Mouse (Mus musculus) olfactory bulb, adult 2 months (tissue): ENCODE data around the gene Gal. TPM values are rescaled to one million over a fixed set of nuclear protein-coding genes. Genes with fewer than 3 reads are reported as not detected.

Experiments
- H3K27ac ChIP-seq: fragments of 200-500 bp; 2 replicates; pipeline ENCODE4 v1.5.1; 2012; ENCODE audit warnings: low read depth, low read length; ENCODE audit not compliant: insufficient read depth
- H3K4me1 ChIP-seq: fragments of 200-500 bp; 2 replicates; pipeline ENCODE4 v1.6.1; 2012; ENCODE audit warnings: low read length; ENCODE audit not compliant: control insufficient read depth, insufficient read depth
- H3K4me3 ChIP-seq: fragments of 200-500 bp; 2 replicates; pipeline ENCODE4 v1.5.1; 2012; ENCODE audit warnings: mild to moderate bottlenecking, low read depth, low read length, moderate library complexity; ENCODE audit not compliant: insufficient read depth
- CTCF ChIP-seq: fragments of 200-500 bp; IDR thresholded peaks from 2 replicates; pipeline ENCODE4 v1.5.1; 2012; ENCODE audit warnings: low read depth, mild to moderate bottlenecking, low read length, moderate library complexity; ENCODE audit not compliant: insufficient read depth
- POLR2A ChIP-seq: fragments of 200-500 bp; IDR thresholded peaks from 2 replicates; pipeline ENCODE4 v1.6.1; 2012; ENCODE audit warnings: mild to moderate bottlenecking, low read depth, low read length, moderate library complexity; ENCODE audit not compliant: insufficient read depth
- WGBS: fragments of 180-500 bp; shearing (Covaris S2); methylation state at CpG from one replicate; pipeline ENCODE4 v1.1.7; 2018; 5-methylcytosine and 5-hydroxymethylcytosine counted together
- polyA plus RNA-seq: library from polyadenylated mRNA; stranded (reverse); fragments of >200 nt; gene quantifications from 2 replicates; pipeline ENCODE4 v1.2.4, GENCODE M21; 2012; ENCODE audit warnings: low replicate concordance; ENCODE audit not compliant: missing spikeins, insufficient read depth, insufficient read length

Gene Gal
- polyA plus RNA-seq, 1 experiment = not detected

DNA sequence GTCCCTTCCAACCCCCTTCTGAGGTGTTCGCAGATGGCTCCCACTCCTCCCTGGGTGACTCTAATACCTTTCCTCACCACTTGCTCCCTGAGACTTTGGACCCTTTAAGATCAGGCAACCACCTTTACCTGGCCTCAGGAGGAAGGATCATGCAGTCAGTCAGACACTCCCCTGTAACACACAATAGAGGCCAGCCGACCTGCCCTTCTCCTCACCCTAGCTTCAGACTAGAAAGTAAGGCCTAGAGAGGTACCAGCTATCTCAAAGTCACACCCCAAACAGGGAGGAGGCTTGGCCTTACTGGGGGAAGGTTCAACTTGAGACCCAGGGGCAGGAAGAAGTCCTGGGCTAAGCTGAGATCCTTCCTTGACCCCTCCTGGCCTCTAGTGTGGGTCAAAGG is 9.9 kb upstream of the Gal start:
- H3K27ac ChIP-seq = no peak overlapping the region
- H3K4me1 ChIP-seq = peaks cover 8% of the 10 kb centered on the region
- TF ChIP-seq CTCF (no peak), POLR2A (no peak)
- WGBS = 93% methylated on average over 2 of the region's 2 CpGs
- no peak overlapping the region for H3K4me3 ChIP-seq

DNA sequence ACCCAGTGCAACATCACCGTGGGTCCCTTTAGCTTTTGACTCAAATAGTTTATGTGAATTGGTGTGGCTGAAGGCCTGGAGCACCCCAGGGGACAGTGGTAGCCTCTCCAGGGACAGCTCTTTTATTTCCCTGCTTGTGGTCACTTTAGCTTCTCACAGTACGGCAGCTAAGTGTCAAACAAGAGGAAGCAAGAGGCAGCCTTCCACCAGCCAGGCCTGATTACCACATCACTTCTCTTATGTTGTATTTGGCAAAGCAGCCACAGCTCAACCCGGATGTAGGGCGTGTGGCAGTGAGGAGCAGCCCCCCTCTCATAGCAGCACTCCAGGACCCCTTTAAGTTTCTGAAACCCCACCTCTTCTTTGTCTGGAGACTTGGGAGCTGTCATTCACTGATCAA is 8.6 kb upstream of the Gal start:
- TF ChIP-seq POLR2A (no peak), CTCF (no peak)
- Histone ChIP-seq H3K27ac (no peak overlapping the region), H3K4me1 (peaks cover 11% of the 10 kb centered on the region), H3K4me3 (no peak overlapping the region)
- 66% methylated on average over 4 of the region's 4 CpGs for WGBS

DNA sequence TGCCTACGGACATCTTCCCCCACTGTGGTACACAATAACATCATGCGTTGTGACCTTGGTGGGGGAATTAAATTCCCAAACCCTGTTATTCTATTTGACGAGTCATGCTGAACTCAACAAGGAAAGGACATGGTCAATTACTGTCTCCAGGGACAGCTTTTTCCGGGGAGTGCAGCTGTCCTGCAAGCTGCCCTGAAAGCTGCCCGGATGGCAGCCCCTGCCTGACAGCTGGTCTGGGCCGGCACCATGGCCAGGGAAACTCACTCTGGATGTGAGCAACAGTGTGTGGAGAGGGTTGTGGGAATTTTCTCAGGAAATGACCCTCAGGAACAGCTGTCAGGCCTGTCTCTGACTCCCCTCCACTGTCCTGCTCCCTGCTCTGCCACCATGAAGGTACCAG is 8.1 kb upstream of the Gal start:
- TF ChIP-seq POLR2A (no peak), CTCF (no peak)
- 52% methylated on average over 6 of the region's 6 CpGs for WGBS
- Histone ChIP-seq H3K27ac (no peak overlapping the region), H3K4me3 (no peak overlapping the region), H3K4me1 (peaks cover 11% of the 10 kb centered on the region)

DNA sequence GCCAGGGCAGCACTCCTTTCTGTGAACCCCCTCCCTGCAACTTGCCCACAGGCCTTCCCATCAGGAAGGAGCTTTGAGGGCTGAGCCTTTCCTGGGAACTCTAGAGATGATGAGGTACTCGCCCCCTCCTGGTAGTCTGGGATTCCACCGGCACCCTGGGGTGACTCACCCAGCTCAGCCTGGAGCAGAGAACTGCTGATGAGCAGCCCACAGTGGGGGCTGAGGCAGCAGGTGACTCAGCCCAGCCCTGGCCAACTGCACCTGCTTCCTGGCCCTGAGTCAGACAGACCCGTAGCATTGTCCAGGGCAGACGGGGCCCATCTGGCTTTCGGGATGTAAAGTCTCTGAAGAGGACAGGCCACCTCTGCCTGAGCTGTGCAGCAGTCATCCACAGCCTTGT is 4.9 kb upstream of the Gal start:
- WGBS = 33% methylated on average over 5 of the region's 5 CpGs
- no peak for TF ChIP-seq POLR2A
- peak; percentile 26; the same call in 1 of the 2 replicates for TF ChIP-seq CTCF
- no peak overlapping the region for H3K27ac ChIP-seq
- no peak overlapping the region for H3K4me3 ChIP-seq
- H3K4me1 ChIP-seq = peaks cover 15% of the 10 kb centered on the region

DNA sequence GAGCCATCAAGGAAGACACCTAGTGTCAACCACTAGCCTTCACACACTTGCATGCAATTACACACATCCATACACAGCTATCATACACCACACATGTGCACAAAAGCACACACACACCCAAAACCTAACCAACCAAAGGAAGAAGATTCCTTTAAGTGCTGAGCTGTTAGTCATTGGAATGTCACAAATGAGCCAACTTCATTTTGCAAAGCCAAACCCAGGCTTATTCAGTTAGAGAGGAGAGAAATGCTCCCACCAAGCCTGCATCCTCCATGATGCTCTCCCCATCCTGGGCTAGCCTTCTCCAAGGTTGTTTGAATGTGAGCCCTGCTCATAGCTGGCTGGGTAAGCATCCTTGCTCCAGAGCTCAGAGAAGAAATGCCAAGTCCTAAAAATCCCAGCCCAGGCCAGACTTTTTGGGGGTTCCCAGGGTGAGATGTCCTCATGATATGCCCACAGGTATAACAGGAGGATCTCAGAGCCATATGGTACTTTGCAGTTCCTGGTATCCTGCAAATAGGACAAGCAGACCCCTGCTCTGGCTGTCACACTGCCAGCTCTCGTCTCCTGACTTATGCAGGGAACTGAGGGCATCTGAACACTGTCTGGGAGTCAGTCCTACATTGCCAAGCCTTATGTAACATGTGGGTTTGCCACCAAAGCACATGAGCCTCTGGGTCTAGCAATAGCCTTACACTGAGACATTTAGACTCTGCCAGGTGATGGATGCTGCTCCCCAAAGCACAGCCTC is 8.6 kb downstream of the Gal start:
- no peaks in the 10 kb centered on the region for H3K4me1 ChIP-seq
- no peak overlapping the region for H3K4me3 ChIP-seq
- 71% methylated on average over 1 of the region's 1 CpGs for WGBS
- no peak for TF ChIP-seq POLR2A
- no peak for TF ChIP-seq CTCF
- no peak overlapping the region for H3K27ac ChIP-seq

DNA sequence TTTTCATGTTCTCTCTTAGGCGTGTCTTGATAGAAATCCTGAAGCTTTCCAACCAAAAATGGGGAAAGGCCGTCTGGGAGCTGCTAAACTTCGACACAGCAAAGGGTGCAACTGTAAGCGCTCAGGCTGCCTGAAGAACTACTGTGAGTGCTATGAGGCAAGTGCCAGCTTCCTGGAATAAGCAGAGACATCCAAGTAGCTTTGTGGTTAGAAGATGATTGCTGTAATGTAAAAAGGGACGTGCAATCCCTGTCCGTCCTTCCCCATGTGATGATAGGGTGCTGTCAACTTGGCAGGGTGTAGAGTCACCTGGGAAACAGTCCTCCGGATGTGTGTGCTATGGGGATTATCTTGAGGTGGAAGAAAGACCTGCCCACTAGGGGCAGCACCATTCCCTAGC is 10.3 kb downstream of the Gal start:
- Histone ChIP-seq H3K4me3 (no peak overlapping the region), H3K27ac (no peak overlapping the region), H3K4me1 (no peaks in the 10 kb centered on the region)
- no peak for TF ChIP-seq CTCF
- WGBS = 88% methylated on average over 7 of the region's 7 CpGs

DNA sequence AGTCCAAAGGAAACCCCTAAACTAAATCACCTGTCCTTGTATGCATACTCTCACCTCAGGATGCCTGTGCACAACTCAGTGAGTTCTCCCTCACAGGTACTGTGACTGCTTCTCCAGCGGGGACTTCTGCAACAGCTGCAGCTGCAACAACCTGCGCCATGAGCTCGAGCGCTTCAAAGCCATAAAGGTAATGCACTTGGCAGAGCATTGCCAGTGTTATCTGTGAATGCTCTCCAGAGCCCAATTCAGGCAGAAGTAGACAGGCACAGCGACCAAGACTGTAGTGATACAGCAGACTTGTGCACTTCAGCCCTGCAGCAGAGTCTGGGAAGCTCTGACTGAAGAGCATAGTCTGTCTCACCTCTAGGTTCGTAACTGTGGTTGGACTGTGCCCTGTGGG is 12.0 kb downstream of the Gal start:
- TF ChIP-seq CTCF (no peak), POLR2A (no peak)
- WGBS = 91% methylated on average over 6 of the region's 6 CpGs
- Histone ChIP-seq H3K4me3 (no peak overlapping the region), H3K4me1 (no peaks in the 10 kb centered on the region), H3K27ac (no peak overlapping the region)

DNA sequence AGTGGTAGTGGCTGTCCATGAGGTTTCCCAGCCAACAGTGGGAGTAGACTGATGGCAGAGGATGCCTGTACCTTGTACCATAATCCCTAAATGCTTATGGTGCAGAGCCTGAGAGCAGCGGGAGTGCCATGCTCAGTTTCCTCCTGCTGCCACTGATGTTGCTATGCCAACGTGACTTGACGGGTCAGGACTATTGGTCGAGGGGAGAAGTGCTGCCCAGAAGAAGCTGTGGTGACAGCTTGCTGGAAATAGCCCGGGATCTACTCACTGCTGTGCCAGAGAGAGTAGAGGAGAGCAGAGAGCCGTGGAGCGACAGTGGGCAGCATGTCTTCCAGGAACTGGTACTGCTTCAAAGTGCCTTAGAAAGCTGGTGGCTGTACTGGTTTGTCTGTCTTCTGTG is 12.4 kb downstream of the Gal start:
- Histone ChIP-seq H3K27ac (no peak overlapping the region), H3K4me1 (no peaks in the 10 kb centered on the region), H3K4me3 (no peak overlapping the region)
- 41% methylated on average over 7 of the region's 7 CpGs for WGBS
- no peak for TF ChIP-seq CTCF
- no peak for TF ChIP-seq POLR2A

DNA sequence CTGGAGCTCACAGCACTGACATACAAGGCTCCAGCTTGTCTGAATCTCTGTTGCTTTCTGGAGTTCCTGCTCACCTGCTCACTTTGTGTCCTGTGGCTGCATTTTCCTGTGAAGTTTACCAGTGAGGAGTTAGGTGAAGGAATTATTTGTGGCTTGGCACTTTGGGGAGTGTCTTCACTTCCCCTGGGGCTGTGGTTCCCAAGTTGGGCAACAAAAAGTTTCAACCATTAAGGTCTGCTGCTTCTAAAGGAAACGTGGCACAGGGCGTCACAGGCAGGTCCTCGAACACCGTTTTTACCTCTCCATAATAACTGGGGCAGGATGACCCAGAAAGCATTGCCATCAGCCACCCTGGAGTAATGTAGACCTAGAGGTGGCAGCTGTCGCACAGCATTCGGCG is 12.8 kb downstream of the Gal start:
- Histone ChIP-seq H3K4me1 (no peaks in the 10 kb centered on the region), H3K4me3 (no peak overlapping the region), H3K27ac (no peak overlapping the region)
- WGBS = 86% methylated on average over 7 of the region's 7 CpGs
- TF ChIP-seq CTCF (no peak), POLR2A (no peak)

DNA sequence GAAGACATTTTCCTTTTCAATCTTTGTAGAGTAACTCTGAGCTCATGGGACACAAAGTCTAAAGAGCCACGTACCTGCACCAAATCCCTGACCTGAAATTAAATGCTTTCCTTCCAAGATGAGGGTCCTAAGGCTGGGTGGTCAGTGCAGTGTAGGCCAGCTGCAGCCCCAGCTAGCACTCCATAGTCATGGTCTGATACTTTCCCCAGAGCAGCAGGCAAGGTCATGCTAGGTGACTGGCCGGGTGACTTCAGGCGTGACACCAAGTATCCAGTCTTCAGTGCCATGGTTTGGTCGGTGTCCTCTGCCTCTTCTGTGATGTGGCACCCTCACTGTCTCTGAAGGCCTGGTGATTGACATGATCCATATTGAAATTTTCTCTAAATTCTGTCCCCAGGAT is 14.3 kb downstream of the Gal start:
- H3K4me3 ChIP-seq = no peak overlapping the region
- no peak overlapping the region for H3K27ac ChIP-seq
- no peaks in the 10 kb centered on the region for H3K4me1 ChIP-seq
- TF ChIP-seq POLR2A = no peak
- no peak for TF ChIP-seq CTCF
- 92% methylated on average over 4 of the region's 4 CpGs for WGBS
